Mouse (Mus musculus) embryonic facial prominence, embryonic 12.5 days (tissue): ENCODE measurements around the gene Bicd2. TPM values are rescaled to one million over a fixed set of nuclear protein-coding genes. Genes with fewer than 3 reads are reported as not detected.
A peak's percentile ranks its signal among the peaks of the same experiment; 100 is the strongest.
"Not testable (repeated sequence)": the region's sequence is repeated elsewhere in the genome, so short reads cannot be mapped to it uniquely, and the experiment has no call there.

Source experiments
- ATAC-seq: fragments of 200-750 bp; cut with Nextera tagmentation; 2 replicates; pipeline ENCODE4 v1.8.0; 2017; ENCODE audit not compliant: insufficient number of reproducible peaks, insufficient read depth, low FRiP score, low TSS enrichment
- H3K27ac ChIP-seq: fragments of 300-500 bp; sonication (generic); 2 replicates; pipeline ENCODE4 v1.5.1; 2016; ENCODE audit warnings: mild to moderate bottlenecking
- H3K27me3 ChIP-seq: fragments of 300-500 bp; sonication (generic); 2 replicates; pipeline ENCODE4 v1.6.1; 2016; ENCODE audit warnings: mild to moderate bottlenecking, moderate library complexity
- H3K36me3 ChIP-seq: fragments of 300-500 bp; sonication (generic); 2 replicates; pipeline ENCODE4 v1.6.1; 2016; ENCODE audit warnings: mild to moderate bottlenecking
- H3K4me1 ChIP-seq: fragments of 300-500 bp; sonication (generic); 2 replicates; pipeline ENCODE4 v1.6.1; 2016
- H3K4me2 ChIP-seq: fragments of 300-500 bp; sonication (generic); replicated peaks from 2 replicates; pipeline ENCODE4 v1.6.1; 2016; ENCODE audit warnings: mild to moderate bottlenecking, moderate library complexity
- H3K4me3 ChIP-seq: fragments of 300-500 bp; sonication (generic); 2 replicates; pipeline ENCODE4 v1.5.1; 2016; ENCODE audit warnings: mild to moderate bottlenecking
- H3K9ac ChIP-seq: fragments of 300-500 bp; sonication (generic); 2 replicates; pipeline ENCODE4 v1.6.1; 2016; ENCODE audit warnings: mild to moderate bottlenecking, moderate library complexity
- H3K9me3 ChIP-seq: fragments of 300-500 bp; sonication (generic); 2 replicates; pipeline ENCODE4 v1.6.1; 2016; ENCODE audit warnings: mild to moderate bottlenecking, moderate library complexity
- WGBS: fragments of 180-500 bp; shearing (Covaris S2); methylation state at CpG from one replicate; pipeline ENCODE4 v1.1.7; 2016; 5-methylcytosine and 5-hydroxymethylcytosine counted together
- polyA plus RNA-seq: library from polyadenylated mRNA; unstranded; fragments of >200 nt; fragmentation: Nextera tagmentation; extraction: Ambion mirVana; gene quantifications from 2 replicates; pipeline ENCODE4 v1.2.1, GENCODE M21; 2016

Gene Bicd2
- polyA plus RNA-seq, 1 experiment from 2014 or later, result 42.0 TPM

GRCm38 (mm10) chr13:49367657-49368440, 26.5 kb downstream of the Bicd2 start:
- H3K4me1 ChIP-seq, result peaks cover 7% of the 10 kb centered on the region; the same call in 1 of the 2 replicates
- no peaks in the 10 kb centered on the region for H3K27me3 ChIP-seq
- H3K27ac ChIP-seq, result no peak overlapping the region
- H3K9me3 ChIP-seq, result no peaks in the 10 kb centered on the region
- no peak overlapping the region for H3K4me2 ChIP-seq
- WGBS, result 73% methylated on average over 4 of the region's 4 CpGs
- peaks cover 20% of the 10 kb centered on the region for H3K36me3 ChIP-seq
- no peak for ATAC-seq
- H3K4me3 ChIP-seq, result no peak overlapping the region
- no peak overlapping the region for H3K9ac ChIP-seq

GRCm38 (mm10) chr13:49369404-49369803, 28.0 kb downstream of the Bicd2 start:
- H3K36me3 ChIP-seq, result peaks cover 24% of the 10 kb centered on the region
- no peaks in the 10 kb centered on the region for H3K27me3 ChIP-seq
- H3K9ac ChIP-seq, result no peak overlapping the region
- no peaks in the 10 kb centered on the region for H3K9me3 ChIP-seq
- peaks cover 7% of the 10 kb centered on the region; the same call in 1 of the 2 replicates for H3K4me1 ChIP-seq
- H3K4me2 ChIP-seq, result no peak overlapping the region
- WGBS, result 93% methylated on average over 10 of the region's 10 CpGs
- no peak for ATAC-seq
- H3K4me3 ChIP-seq, result no peak overlapping the region
- H3K27ac ChIP-seq, result no peak overlapping the region

DNA sequence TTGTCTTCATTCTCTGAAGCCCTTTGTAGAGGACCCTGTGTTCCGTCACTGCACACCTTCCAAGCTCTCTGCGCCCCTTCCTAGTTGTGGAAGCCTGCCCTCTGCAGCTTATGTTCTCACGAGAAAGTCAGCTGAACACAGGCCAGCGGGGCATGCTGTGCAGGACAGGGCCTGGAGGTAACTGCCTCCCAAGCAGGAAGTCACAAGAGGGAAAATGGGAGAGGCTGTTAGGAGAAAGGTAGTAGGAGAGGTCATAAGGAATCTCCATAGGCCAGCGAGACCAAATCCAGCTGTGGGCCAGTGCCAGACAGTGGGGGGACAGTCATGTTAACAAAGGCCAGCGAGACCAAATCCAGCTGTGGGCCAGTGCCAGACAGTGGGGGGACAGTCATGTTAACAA, 28.8 kb downstream of the Bicd2 start:
- H3K9me3 ChIP-seq, H3K4me3 ChIP-seq, H3K27ac ChIP-seq, H3K9ac ChIP-seq, H3K4me1 ChIP-seq, H3K27me3 ChIP-seq, H3K4me2 ChIP-seq, ATAC-seq: not testable (repeated sequence)
- H3K36me3 ChIP-seq, result peaks cover 32% of the 10 kb centered on the region
- WGBS, result 81% methylated on average over 6 of the region's 6 CpGs

DNA sequence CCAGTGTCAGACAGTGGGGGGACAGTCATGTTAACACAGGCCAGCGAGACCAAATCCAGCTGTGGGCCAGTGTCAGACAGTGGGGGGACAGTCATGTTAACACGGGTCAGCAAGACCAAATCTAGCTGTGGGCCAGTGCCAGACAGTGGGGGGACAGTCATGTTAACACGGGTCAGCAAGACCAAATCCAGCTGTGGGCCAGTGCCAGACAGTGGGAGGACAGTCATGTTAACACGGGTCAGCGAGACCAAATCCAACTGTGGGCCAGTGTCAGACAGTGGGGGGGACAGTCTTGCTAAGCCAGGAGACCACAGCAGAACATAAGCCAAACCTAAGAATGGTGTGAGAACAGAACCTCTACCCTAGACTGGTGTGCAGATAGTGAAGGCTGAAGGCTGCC, 29.5 kb downstream of the Bicd2 start:
- WGBS, result 62% methylated on average over 5 of the region's 5 CpGs
- H3K4me3 ChIP-seq, H3K9me3 ChIP-seq, H3K27me3 ChIP-seq, H3K4me1 ChIP-seq, ATAC-seq, H3K4me2 ChIP-seq, H3K9ac ChIP-seq: not testable (repeated sequence)
- Histone ChIP-seq H3K36me3 (peaks cover 38% of the 10 kb centered on the region), H3K27ac (peak overlapping the region; percentile 65)

- Histone ChIP-seq H3K9me3 (no peaks in the 10 kb centered on the region), H3K4me2 (no peak overlapping the region), H3K4me3 (no peak overlapping the region), H3K27ac (peak overlapping the region; percentile 65), H3K27me3 (no peaks in the 10 kb centered on the region), H3K4me1 (peaks cover 7% of the 10 kb centered on the region; the same call in 1 of the 2 replicates), H3K36me3 (peaks cover 43% of the 10 kb centered on the region), H3K9ac (no peak overlapping the region)
- 23% methylated on average over 3 of the region's 3 CpGs for WGBS
- peak; percentile 53; the same call in 1 of the 2 replicates for ATAC-seq
Observed at GRCm38 (mm10) chr13:49371428-49371899, 30.1 kb downstream of the Bicd2 start.

DNA sequence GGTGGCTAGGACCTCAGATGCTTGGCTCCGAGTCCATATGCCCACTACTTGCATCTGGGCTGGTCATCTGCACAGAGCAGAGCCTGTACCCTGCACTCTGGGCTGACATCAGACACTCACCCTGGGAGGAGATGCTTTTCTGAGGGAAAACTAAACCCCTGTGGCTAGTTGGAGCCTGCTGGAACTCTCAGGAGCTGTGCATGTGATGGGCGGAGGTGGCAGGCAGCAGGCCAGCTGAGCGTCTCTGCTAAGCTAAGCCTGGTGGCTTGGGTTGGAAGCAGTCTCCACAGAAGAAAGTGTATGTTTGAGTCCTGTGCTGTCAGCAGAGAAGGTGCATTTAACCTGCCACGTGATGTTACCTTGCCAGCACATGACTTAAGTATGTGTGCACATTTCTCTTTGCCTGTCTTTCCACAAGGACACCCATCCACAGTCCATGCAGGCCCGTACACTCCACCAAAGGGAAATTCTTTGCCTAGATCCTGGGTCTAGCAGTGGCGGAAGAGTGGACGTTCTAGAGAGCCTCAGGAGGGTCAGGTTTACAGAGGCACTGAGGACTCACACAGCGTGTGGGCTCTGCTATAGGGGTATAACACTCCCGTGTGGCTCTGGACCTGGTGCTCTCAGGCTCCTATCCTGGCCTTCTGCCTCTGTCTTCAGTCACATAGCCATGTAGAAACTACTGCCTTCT, 31.1 kb downstream of the Bicd2 start:
- Histone ChIP-seq H3K4me2 (no peak overlapping the region), H3K27me3 (no peaks in the 10 kb centered on the region), H3K4me1 (peaks cover 7% of the 10 kb centered on the region; the same call in 1 of the 2 replicates), H3K27ac (no peak overlapping the region), H3K4me3 (no peak overlapping the region), H3K36me3 (peaks cover 54% of the 10 kb centered on the region), H3K9ac (no peak overlapping the region), H3K9me3 (no peaks in the 10 kb centered on the region)
- ATAC-seq, result no peak
- 85% methylated on average over 9 of the region's 9 CpGs for WGBS

- Histone ChIP-seq H3K9me3 (no peaks in the 10 kb centered on the region), H3K4me1 (peaks cover 7% of the 10 kb centered on the region; the same call in 1 of the 2 replicates), H3K4me3 (no peak overlapping the region), H3K9ac (no peak overlapping the region), H3K36me3 (peaks cover 68% of the 10 kb centered on the region), H3K4me2 (no peak overlapping the region), H3K27me3 (no peaks in the 10 kb centered on the region), H3K27ac (no peak overlapping the region)
- no peak for ATAC-seq
- WGBS, result 67% methylated on average over 6 of the region's 6 CpGs
Observed at GRCm38 (mm10) chr13:49374304-49374703, 32.9 kb downstream of the Bicd2 start.

- H3K4me3 ChIP-seq, result no peak overlapping the region
- no peak overlapping the region for H3K27ac ChIP-seq
- H3K27me3 ChIP-seq, result no peaks in the 10 kb centered on the region
- H3K4me1 ChIP-seq, result peaks cover 7% of the 10 kb centered on the region; the same call in 1 of the 2 replicates
- no peak overlapping the region for H3K4me2 ChIP-seq
- no peaks in the 10 kb centered on the region for H3K9me3 ChIP-seq
- peaks cover 68% of the 10 kb centered on the region for H3K36me3 ChIP-seq
- H3K9ac ChIP-seq, result no peak overlapping the region
- ATAC-seq, result no peak
- 85% methylated on average over 6 of the region's 6 CpGs for WGBS
Observed at GRCm38 (mm10) chr13:49374730-49375129, 33.3 kb downstream of the Bicd2 start.

- peaks cover 83% of the 10 kb centered on the region for H3K36me3 ChIP-seq
- no peaks in the 10 kb centered on the region for H3K27me3 ChIP-seq
- no peak overlapping the region for H3K9ac ChIP-seq
- no peak overlapping the region for H3K4me2 ChIP-seq
- WGBS, result 81% methylated on average over 6 of the region's 6 CpGs
- no peak for ATAC-seq
- no peak overlapping the region for H3K4me3 ChIP-seq
- H3K4me1 ChIP-seq, result no peaks in the 10 kb centered on the region
- H3K27ac ChIP-seq, result no peak overlapping the region
- H3K9me3 ChIP-seq, result no peaks in the 10 kb centered on the region
Observed at GRCm38 (mm10) chr13:49377608-49378007, 36.2 kb downstream of the Bicd2 start.

- WGBS, result 93% methylated on average over 20 of the region's 20 CpGs
- H3K27ac ChIP-seq, result no peak overlapping the region
- no peaks in the 10 kb centered on the region for H3K27me3 ChIP-seq
- H3K36me3 ChIP-seq, result peaks cover 96% of the 10 kb centered on the region
- no peak overlapping the region for H3K4me3 ChIP-seq
- no peaks in the 10 kb centered on the region for H3K9me3 ChIP-seq
- no peak overlapping the region for H3K9ac ChIP-seq
- no peak for ATAC-seq
- no peak overlapping the region for H3K4me2 ChIP-seq
- no peaks in the 10 kb centered on the region for H3K4me1 ChIP-seq
Observed at GRCm38 (mm10) chr13:49379301-49379700, 37.9 kb downstream of the Bicd2 start.

- Histone ChIP-seq H3K4me3 (no peak overlapping the region), H3K4me1 (no peaks in the 10 kb centered on the region), H3K9me3 (no peaks in the 10 kb centered on the region), H3K27me3 (no peaks in the 10 kb centered on the region), H3K9ac (no peak overlapping the region), H3K27ac (no peak overlapping the region), H3K4me2 (no peak overlapping the region), H3K36me3 (peaks cover 89% of the 10 kb centered on the region)
- peak; percentile 22; the same call in 1 of the 2 replicates for ATAC-seq
- WGBS, result 20% methylated on average over 3 of the region's 3 CpGs
Observed at GRCm38 (mm10) chr13:49381230-49381629, 39.8 kb downstream of the Bicd2 start.

- H3K36me3 ChIP-seq, result peaks cover 80% of the 10 kb centered on the region
- no peak overlapping the region for H3K27ac ChIP-seq
- ATAC-seq, result no peak
- H3K4me2 ChIP-seq, result no peak overlapping the region
- no peaks in the 10 kb centered on the region for H3K27me3 ChIP-seq
- H3K9ac ChIP-seq, result no peak overlapping the region
- H3K4me3 ChIP-seq, result no peak overlapping the region
- H3K4me1 ChIP-seq, result no peaks in the 10 kb centered on the region
- no peaks in the 10 kb centered on the region for H3K9me3 ChIP-seq
- 93% methylated on average over 23 of the region's 23 CpGs for WGBS
Observed at GRCm38 (mm10) chr13:49382997-49383396, 41.6 kb downstream of the Bicd2 start.
